8 mouse cellular contexts compared by ENCODE assay signal in genomic region chr6:147268143-147268790, GRCm38 (mm10). TPM values are rescaled to one million over a fixed set of nuclear protein-coding genes. Genes with fewer than 3 reads are reported as not detected.
DNase-seq lines count a peak whose midpoint lies in the region; ATAC-seq and TF ChIP-seq lines count a peak whose summit lies in the region.

No protein-coding gene starts in this region.

- no peaks in the 10 kb centered on the region for H3K36me3 ChIP-seq in forebrain, embryonic 11.5 days (ENCODE audit: control insufficient read depth, insufficient read depth, low read length)
- H3K36me3 ChIP-seq in forebrain, postnatal 0 days (ENCODE audit: insufficient read depth), result no peaks in the 10 kb centered on the region
- no peaks in the 10 kb centered on the region for H3K36me3 ChIP-seq in lung, postnatal 0 days (ENCODE audit: insufficient read depth, low read length)
- no peaks in the 10 kb centered on the region for H3K36me3 ChIP-seq in intestine, embryonic 15.5 days
- H3K36me3 ChIP-seq in neural tube, embryonic 15.5 days, result no peaks in the 10 kb centered on the region

- no peak for TF ChIP-seq CTCF in forebrain, postnatal 0 days (IDR thresholded peaks at IDR 0.05; ENCODE audit: low read depth)
- no peak for TF ChIP-seq CTCF in lung, postnatal 0 days (IDR thresholded peaks at IDR 0.05)
- no peak for TF ChIP-seq CTCF in lung, adult 2 months (IDR thresholded peaks at IDR 0.05; ENCODE audit: insufficient read depth, low read length)

- H3K4me3 ChIP-seq in forebrain, embryonic 11.5 days (ENCODE audit: low read depth, low read length), result no peak overlapping the region
- H3K4me3 ChIP-seq in forebrain, postnatal 0 days (ENCODE audit: low read depth, low read length), result no peak overlapping the region
- no peak overlapping the region for H3K4me3 ChIP-seq in lung, postnatal 0 days (ENCODE audit: low read depth, low read length)
- H3K4me3 ChIP-seq in lung, adult 2 months (replicated peaks; ENCODE audit: extremely low read depth, low read depth, low read length), result no peak overlapping the region
- H3K4me3 ChIP-seq in intestine, embryonic 15.5 days (replicated peaks), result no peak overlapping the region
- H3K4me3 ChIP-seq in neural tube, embryonic 15.5 days (replicated peaks), result no peak overlapping the region

- WGBS in forebrain, embryonic 11.5 days, result 3% methylated on average over 19 of the region's 19 CpGs
- 5% methylated on average over 19 of the region's 19 CpGs for WGBS in forebrain, postnatal 0 days
- 2% methylated on average over 19 of the region's 19 CpGs for WGBS in lung, postnatal 0 days
- WGBS in lung, adult 2 months, result 6% methylated on average over 19 of the region's 19 CpGs
- whole genome bisulfite sequencing in intestine, embryonic 15.5 days, result 2% methylated on average over 19 of the region's 19 CpGs
- 7% methylated on average over 19 of the region's 19 CpGs for WGBS in neural tube, embryonic 15.5 days

- TF ChIP-seq POLR2A in lung, adult 2 months (IDR thresholded peaks at IDR 0.05; ENCODE audit: borderline replicate concordance, extremely low read depth, low read depth, low read length), result no peak

- peak; percentile 61 for DNase-seq in forebrain, embryonic 11.5 days (ENCODE audit: low spot score)
- no peak for DNase-seq in forebrain, postnatal 0 days
- peak; percentile 45 for DNase-seq in lung, postnatal 0 days (ENCODE audit: low spot score)
- no peak for DNase-seq in lung, adult 2 months
- no peak for DNase-seq in cerebellum, postnatal 36 days
- DNase-seq in left cerebral cortex, adult 11 months (ENCODE audit: low spot score), result no peak

- H3K27ac ChIP-seq in forebrain, embryonic 11.5 days (ENCODE audit: low read depth, low read length), result no peak overlapping the region
- H3K27ac ChIP-seq in forebrain, postnatal 0 days (ENCODE audit: low read depth, low read length), result no peak overlapping the region
- no peak overlapping the region for H3K27ac ChIP-seq in lung, postnatal 0 days (ENCODE audit: low read length)
- no peak overlapping the region for H3K27ac ChIP-seq in intestine, embryonic 15.5 days
- H3K27ac ChIP-seq in neural tube, embryonic 15.5 days (replicated peaks), result no peak overlapping the region

- no peaks in the 10 kb centered on the region for H3K9me3 ChIP-seq in forebrain, embryonic 11.5 days (ENCODE audit: control insufficient read depth, low read length)
- no peaks in the 10 kb centered on the region for H3K9me3 ChIP-seq in forebrain, postnatal 0 days (ENCODE audit: low read length)
- H3K9me3 ChIP-seq in lung, postnatal 0 days (ENCODE audit: low read length), result no peaks in the 10 kb centered on the region
- H3K9me3 ChIP-seq in intestine, embryonic 15.5 days, result no peaks in the 10 kb centered on the region
- no peaks in the 10 kb centered on the region for H3K9me3 ChIP-seq in neural tube, embryonic 15.5 days (replicated peaks)

- ATAC-seq in forebrain, embryonic 11.5 days (replicated peaks; ENCODE audit: low FRiP score), result no peak
- ATAC-seq in forebrain, postnatal 0 days, result no peak
- peak; percentile 47 for ATAC-seq in lung, postnatal 0 days
- ATAC-seq in intestine, embryonic 15.5 days, result peak; percentile 48; the same call in 1 of the 2 replicates
- ATAC-seq in neural tube, embryonic 15.5 days (ENCODE audit: low FRiP score), result no peak

- peaks cover 2% of the 10 kb centered on the region; the same call in 1 of the 2 replicates for H3K4me1 ChIP-seq in forebrain, embryonic 11.5 days (replicated peaks; ENCODE audit: control insufficient read depth, insufficient read depth, low read length)
- H3K4me1 ChIP-seq in forebrain, postnatal 0 days (ENCODE audit: insufficient read depth), result no peaks in the 10 kb centered on the region
- no peaks in the 10 kb centered on the region for H3K4me1 ChIP-seq in lung, postnatal 0 days (ENCODE audit: insufficient read depth, low read depth, low read length)
- peaks cover 3% of the 10 kb centered on the region for H3K4me1 ChIP-seq in lung, adult 2 months (ENCODE audit: control insufficient read depth, insufficient read depth, low read length)
- H3K4me1 ChIP-seq in intestine, embryonic 15.5 days (replicated peaks), result peaks cover 8% of the 10 kb centered on the region
- H3K4me1 ChIP-seq in neural tube, embryonic 15.5 days, result peaks cover 12% of the 10 kb centered on the region

- no peak overlapping the region for H3K4me2 ChIP-seq in forebrain, embryonic 11.5 days (ENCODE audit: low read depth, low read length, severe bottlenecking)
- no peak overlapping the region for H3K4me2 ChIP-seq in forebrain, postnatal 0 days (ENCODE audit: low read depth)
- no peak overlapping the region for H3K4me2 ChIP-seq in lung, postnatal 0 days (replicated peaks; ENCODE audit: low read depth, low read length)
- no peak overlapping the region for H3K4me2 ChIP-seq in intestine, embryonic 15.5 days (replicated peaks)
- peak overlapping the region; percentile 36 for H3K4me2 ChIP-seq in neural tube, embryonic 15.5 days

- no peak overlapping the region for H3K9ac ChIP-seq in forebrain, embryonic 11.5 days (ENCODE audit: low read length)
- no peak overlapping the region for H3K9ac ChIP-seq in forebrain, postnatal 0 days
- no peak overlapping the region for H3K9ac ChIP-seq in lung, postnatal 0 days (replicated peaks; ENCODE audit: low read depth)
- no peak overlapping the region for H3K9ac ChIP-seq in intestine, embryonic 15.5 days
- no peak overlapping the region for H3K9ac ChIP-seq in neural tube, embryonic 15.5 days (replicated peaks)

- H3K27me3 ChIP-seq in forebrain, embryonic 11.5 days (ENCODE audit: control insufficient read depth, insufficient read depth, low read length), result peaks cover 21% of the 10 kb centered on the region
- H3K27me3 ChIP-seq in forebrain, postnatal 0 days (ENCODE audit: insufficient read depth, low read length), result peaks cover 33% of the 10 kb centered on the region
- peaks cover 11% of the 10 kb centered on the region for H3K27me3 ChIP-seq in lung, postnatal 0 days (replicated peaks; ENCODE audit: insufficient read depth, low read length)
- peaks cover 37% of the 10 kb centered on the region for H3K27me3 ChIP-seq in intestine, embryonic 15.5 days (replicated peaks)
- peaks cover 57% of the 10 kb centered on the region for H3K27me3 ChIP-seq in neural tube, embryonic 15.5 days (replicated peaks)

- TF ChIP-seq EP300 in lung, postnatal 0 days (IDR thresholded peaks at IDR 0.05), result no peak

RNA-seq across cellular contexts. Expression of gene Pthlh, which starts 4.3 kb away (rescaled TPM):
- polyA plus RNA-seq in forebrain, embryonic 11.5 days (2014; fragmentation: Nextera tagmentation; extraction: Ambion mirVana), result 2.6 and 3.1 TPM in 2 replicates
- total RNA-seq in forebrain, postnatal 0 days (2014; rRNA removed), result 0.86 and 0.92 TPM in 2 replicates
- 1.4 and 2.9 TPM in 2 replicates for polyA plus RNA-seq in forebrain, postnatal 0 days (2015; fragmentation: Nextera tagmentation; extraction: Ambion mirVana)
- 1.2 and 1.5 TPM in 2 replicates for polyA plus RNA-seq in lung, postnatal 0 days (2015; fragmentation: Nextera tagmentation; extraction: Ambion mirVana)
- 0.76 and 1.7 TPM in 2 replicates for polyA plus RNA-seq in lung, adult 2 months (2012; rRNA removed)
- 0.83 and 1.1 TPM in 2 replicates for polyA plus RNA-seq in intestine, embryonic 15.5 days (2015; fragmentation: Nextera tagmentation; extraction: Ambion mirVana)
- 4.0 and 4.7 TPM in 2 replicates for polyA plus RNA-seq in neural tube, embryonic 15.5 days (2015; fragmentation: Nextera tagmentation; extraction: Ambion mirVana)

Comparison
In these comparisons a context has a peak if more than half of its experiments do, and no peak if none do; other contexts are left out.
1. DNase-seq: peak in forebrain, embryonic 11.5 days (single experiment) and lung, postnatal 0 days (single experiment); none in forebrain, postnatal 0 days (single experiment), lung, adult 2 months (single experiment), cerebellum, postnatal 36 days (0 of 2) and left cerebral cortex, adult 11 months (single experiment).
2. ATAC-seq: peak in lung, postnatal 0 days (single experiment) and intestine, embryonic 15.5 days (single experiment); none in forebrain, embryonic 11.5 days (single experiment), forebrain, postnatal 0 days (single experiment) and neural tube, embryonic 15.5 days (single experiment).